Mouse (Mus musculus): Measurements from ENCODE around the gene Gpn2. TPM values are rescaled to one million over a fixed set of nuclear protein-coding genes. Genes with fewer than 3 reads are reported as not detected.

Gene Gpn2
- total RNA-seq, 2 experiments from 2014 or later: 10.7 to 12.1 TPM

DNA sequence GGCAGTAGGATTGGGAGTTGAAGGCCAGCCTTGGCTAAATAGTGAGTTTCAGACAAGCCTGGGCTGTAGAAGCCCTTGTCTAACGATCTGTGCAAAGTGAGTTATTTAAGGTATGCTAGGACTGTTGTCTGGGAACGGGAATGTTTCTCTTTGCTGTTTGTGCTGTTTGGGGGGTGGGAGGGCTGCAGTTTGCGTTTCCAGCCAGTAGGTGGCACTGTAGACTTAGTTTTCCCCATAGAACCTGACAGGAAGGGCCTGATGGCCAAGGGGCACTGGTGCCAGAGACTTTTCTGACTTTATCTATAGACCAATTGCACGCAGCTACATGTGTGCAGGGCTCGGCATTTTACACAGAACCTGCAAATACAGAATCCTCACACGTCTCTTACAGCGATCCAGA is 8.4 kb downstream of the Gpn2 start:
- peak in 1 of 2 experiments; percentile 84 for DNase-seq (ENCODE audit: low spot score in 2 of 2)

DNA sequence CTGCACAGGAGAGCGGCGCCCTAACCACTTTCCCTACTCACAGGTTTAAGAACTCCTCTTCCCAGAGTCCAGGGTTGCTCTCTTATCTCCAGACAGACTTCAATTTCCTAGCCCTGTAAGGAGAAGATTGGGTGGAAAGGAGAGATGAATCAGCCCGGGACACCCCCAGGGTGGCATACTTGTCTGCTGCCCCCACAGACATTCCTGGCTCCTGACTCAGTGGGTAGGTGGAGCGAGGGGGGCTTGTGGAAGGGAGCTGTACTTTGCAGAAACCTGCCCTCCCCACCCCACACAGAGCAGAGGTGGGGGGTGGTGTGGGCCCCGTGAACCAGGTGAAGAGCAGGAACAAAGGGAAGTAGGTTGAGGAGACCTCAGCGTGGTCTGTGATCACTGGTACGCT is 11.4 kb downstream of the Gpn2 start:
- DNase-seq (ENCODE audit: low spot score in 2 of 2): no peak

DNA sequence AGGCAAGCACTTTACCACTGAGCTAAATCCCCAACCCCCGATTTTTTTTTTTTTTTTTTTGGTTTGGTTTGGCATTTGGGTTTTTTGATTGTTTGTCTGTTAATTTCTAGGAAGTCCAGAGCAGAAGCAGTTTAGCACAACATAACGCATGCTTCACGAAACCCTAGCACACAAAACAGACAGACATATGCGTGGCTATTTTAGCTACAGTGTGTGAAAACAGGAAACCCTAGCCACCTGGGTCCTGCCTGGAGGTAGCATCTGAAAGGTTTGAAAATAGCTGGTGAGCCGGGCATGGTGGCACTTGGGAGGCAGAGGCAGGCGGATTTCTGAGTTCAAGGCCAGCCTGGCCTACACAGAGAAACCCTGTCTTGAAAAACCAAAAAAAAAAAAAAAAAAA is 11.9 kb downstream of the Gpn2 start:
- DNase-seq (ENCODE audit: low spot score in 2 of 2): no peak

DNA sequence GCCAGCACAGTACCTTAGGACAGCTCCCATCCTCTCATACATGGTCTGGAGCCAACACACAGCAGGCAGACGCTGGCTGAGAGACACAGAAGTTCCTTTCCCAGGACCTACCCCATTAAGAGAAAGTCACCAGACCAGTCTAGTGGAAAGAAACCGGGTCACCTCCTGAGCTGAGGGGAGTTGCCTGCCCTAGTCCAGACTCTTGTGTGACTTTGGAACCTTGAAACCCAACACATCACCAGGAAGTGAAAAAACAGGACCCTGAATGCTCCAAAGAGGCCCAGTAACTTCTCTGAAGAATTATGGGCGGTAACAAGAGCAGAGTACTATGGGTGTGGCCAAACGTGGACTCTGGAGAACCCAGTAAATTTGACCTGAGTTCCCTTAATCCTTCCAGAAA is 14.5 kb downstream of the Gpn2 start:
- no peak for DNase-seq (ENCODE audit: low spot score in 2 of 2)

DNA sequence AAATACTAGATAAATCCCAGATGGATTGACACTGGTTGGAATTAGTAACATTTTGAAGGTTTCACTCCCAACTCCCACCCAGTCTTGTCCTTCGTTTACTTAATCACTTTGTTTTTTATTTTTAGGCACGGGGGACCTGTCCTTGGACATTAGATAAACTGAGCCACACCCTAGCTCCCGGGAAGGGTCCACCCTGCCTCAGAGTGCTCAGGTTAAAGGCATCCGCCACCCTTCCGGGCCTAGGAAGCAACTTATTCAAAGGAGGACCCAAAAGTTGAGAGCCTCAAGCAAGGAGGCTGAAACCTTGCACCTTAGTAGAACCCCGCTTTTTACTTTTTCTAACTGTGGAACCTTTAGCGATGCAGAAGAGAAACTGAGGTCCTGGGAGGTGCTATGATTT is 15.0 kb downstream of the Gpn2 start:
- no peak for DNase-seq (ENCODE audit: low spot score in 2 of 2)

DNA sequence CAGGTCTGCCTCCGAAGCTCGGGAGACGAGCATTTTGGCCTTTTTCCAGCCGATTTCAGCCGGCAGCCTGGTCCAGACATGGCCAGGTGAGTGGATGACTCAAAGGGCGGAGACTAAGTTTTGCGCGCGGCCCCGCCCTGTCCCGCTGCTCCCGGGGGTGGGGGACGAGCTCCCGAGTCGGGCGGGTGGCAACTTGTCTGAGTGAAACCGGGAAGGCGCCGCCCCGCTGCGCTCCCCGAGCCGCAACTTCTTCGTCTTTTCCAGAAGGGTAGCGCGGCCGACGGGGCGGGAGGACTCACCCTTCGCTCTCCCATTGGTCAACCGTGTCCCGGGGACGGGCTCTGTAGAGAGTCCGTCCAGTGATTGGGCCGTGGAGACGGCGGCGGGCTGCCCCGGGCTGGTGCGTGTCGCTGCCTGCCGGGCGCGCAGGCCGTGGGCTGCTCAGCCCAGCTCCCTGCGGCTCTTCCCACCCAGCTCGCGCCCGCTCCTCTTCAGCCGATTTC is 15.5 kb downstream of the Gpn2 start:
- peak; percentile 53 to 77 for DNase-seq (ENCODE audit: low spot score in 2 of 2)

DNA sequence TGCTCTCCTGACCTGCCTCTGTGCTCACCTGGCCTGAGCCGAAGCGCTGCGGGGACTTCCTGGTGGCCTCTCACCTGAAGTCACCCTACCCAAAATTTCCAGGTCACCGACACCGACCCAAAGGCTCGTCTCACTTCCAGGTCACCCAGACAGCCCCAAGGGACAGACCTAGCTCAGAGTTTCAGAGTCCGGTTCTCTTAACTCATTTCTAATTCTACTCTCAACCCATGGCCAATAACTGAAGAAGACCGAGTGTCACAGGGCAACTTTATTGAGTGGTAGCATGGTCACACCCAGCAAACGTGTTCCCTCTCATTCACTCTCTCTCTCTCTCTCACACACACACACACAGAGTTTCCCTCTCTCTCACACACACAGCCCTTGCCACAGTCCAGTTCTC is 16.1 kb downstream of the Gpn2 start:
- no peak for DNase-seq (ENCODE audit: low spot score in 2 of 2)

DNA sequence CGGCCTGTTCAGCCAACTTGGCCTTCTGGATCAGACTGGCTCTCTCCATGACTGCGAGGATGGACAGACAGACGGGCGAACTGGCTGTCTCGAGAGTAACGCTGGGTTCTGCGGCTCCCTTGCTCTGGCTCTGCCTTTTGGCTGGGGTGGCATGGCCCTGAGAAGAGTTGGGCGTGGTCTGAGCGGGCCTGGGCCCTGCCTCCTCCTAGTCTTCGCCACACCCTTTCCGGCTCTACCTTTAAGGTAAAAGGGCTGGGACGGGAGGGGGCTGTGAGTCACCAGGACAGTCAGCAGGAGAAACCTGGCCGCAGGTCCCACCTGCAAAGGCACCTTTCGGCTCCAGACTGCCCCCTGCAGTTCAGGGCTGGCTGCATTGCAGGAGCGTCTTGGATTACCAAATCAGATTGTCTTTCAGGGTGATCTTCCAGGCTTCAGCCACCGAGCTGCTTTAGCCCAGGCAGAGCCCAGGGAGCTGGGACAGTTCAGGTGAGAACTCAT is 17.6 kb downstream of the Gpn2 start, which contains the start of gene Sfn:
Gene Sfn (minus strand): TSS at position 448 of the 498 bp plus-strand sequence.
- peak in 1 of 2 experiments; percentile 14 for DNase-seq (ENCODE audit: low spot score in 2 of 2)

DNA sequence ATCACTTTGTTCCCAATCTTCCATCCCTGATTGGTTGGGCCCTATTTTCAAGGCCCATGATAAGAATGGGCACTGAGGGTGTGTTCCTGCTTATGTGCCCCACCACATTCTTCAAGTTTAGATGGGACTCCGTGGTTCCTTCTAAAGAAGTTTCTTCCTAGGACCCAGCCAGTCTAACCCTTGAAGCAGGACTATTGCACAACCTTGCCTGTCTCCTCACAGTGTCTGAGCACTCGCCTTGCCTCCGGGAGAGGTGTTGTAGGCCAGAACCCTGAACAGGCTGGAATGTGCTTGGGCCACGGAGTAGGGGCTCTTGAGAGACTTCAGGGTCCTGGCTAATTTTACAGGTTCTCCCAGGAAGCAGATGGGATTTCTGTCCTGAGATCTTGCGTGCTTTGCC is 18.9 kb downstream of the Gpn2 start:
- DNase-seq (ENCODE audit: low spot score in 2 of 2): no peak

DNA sequence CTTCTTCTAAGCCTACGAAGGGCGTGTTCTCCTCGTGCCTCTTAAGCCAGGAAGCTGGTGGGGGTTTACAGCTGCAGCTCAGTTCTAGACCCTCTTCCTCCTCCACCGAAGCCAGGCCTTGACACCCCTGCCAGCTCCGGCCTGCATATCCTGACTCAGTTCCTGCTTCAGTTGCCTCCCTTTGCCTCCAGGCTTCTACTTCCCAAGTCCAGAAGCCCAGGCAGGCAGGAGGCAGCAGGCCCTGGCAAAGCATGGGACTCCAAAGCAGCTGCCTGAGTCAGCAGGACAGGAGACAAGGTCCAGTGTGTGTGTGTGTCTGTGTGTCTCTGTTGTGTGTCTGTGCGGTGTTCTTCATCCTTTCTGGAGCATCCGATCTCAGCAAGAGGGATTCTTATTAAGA is 20.0 kb downstream of the Gpn2 start:
- DNase-seq (ENCODE audit: low spot score in 2 of 2): no peak

DNA sequence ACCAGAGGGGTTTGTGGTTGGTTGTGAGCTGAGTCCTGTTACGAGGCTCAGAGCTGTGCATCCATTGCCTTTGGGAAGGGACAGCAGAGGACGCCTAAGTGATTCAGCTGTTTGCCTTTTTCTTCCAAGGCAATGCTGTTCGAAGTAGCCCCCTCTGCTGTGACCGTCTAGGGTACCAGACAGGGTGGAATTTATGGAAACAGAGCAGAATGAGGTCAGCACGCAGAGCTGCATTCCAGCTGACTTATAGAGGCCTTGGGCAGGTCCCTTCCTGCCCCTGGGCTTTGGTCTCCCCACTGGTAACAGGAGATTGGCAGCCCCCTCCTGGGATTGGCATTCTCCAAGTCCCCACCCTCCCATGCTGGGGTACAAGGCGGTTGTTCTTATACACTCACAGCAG is 20.7 kb downstream of the Gpn2 start:
- no peak for DNase-seq (ENCODE audit: low spot score in 2 of 2)

DNA sequence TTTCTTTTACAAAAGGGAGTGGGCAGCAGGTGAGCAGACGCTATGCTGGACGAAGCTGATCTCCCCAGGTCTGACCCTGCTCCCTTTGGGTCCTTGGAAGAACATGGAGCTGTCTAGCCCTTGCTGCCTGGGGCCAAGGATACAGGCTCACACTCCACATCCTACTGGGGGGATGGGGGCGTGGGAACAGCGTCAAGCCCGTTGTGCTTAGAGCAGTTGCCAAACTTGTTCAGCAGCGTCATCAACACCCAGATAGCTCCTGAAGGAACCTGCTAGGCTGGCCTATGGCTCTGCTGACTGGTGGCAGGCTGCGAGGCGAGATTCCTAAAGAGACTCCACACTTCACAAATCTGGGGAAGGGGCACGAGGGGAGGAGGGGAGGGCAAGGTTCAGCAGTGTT is 21.2 kb downstream of the Gpn2 start:
- DNase-seq (ENCODE audit: low spot score in 2 of 2): no peak

DNA sequence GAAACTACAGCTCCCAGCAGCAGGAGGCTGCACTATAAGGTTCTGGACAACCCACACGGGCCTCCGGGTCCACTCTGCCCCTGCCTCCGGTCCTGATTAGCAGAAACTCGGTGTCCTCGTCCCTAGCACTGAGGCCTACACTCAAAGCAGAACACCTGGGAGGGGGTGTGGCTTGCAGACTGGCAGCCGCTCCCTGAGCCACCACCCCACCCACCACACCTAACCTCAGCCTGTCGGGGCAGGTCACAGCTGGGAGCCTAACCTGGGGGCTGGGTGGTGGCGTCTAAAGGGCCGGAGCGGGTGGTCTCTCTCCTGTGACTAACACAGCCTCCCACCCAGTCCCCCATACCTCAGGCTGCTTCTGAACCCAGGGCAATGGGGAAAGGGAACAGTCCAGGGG is 23.1 kb downstream of the Gpn2 start:
- DNase-seq (ENCODE audit: low spot score in 2 of 2): no peak

DNA sequence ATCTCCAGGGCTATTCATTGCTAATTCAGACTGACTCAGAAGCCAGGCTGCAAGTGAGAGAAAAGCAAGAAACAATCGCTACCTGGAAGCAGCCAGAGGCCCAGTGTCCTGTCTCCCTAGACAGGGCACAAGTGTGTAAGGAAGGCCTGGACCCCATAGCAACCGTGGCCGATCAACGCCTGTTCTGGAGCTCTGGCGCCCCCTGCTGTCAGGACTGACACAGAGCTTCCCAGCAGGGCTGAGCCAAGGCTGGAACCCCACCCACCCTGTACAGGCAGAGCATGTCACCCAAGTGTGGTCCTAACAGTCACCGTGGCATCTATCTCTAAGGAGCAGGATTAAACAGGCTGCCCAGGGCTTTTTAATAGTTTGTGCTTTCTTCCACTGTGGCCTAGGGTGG is 25.6 kb downstream of the Gpn2 start:
- DNase-seq (ENCODE audit: low spot score in 2 of 2): peak in 1 of 2 experiments; percentile 72

DNA sequence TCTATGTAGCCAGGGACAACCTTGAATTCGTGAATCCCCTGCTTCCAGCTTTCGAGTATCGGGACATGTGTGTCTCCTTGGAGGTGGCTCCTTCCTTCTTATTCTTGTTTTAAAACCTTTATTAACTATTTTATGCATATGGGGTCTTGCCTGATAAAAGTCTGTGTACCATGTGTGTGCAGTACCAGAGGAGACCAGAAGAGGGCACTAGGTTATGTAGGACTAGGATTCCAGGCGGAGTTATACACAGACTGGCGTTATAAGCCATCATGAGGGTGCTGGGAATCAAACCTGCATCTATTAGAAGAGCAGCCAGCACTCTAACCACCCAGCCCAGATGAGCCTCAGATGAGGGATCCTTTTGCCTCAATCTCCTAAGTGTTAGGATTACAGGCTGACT is 27.7 kb downstream of the Gpn2 start:
- DNase-seq (ENCODE audit: low spot score in 2 of 2): no peak

DNA sequence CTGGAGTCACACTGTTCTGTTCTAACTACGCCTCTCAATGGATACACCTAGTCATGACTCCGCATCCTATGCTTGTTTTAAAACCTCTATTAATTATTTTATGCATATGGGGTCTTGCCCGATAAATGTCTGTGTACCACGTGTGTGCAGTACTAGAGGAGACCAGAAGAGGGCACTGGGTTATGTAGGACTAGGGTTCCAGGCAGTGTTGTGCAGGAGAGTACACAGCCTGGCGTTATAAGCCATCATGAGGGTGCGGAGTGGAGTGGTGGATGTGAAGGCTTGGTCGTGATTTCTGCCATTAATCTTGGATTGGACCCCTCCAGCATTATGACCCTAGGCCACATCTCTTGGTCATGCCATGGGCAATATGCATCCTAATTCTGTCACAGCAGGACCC is 28.3 kb downstream of the Gpn2 start:
- no peak for DNase-seq (ENCODE audit: low spot score in 2 of 2)

DNA sequence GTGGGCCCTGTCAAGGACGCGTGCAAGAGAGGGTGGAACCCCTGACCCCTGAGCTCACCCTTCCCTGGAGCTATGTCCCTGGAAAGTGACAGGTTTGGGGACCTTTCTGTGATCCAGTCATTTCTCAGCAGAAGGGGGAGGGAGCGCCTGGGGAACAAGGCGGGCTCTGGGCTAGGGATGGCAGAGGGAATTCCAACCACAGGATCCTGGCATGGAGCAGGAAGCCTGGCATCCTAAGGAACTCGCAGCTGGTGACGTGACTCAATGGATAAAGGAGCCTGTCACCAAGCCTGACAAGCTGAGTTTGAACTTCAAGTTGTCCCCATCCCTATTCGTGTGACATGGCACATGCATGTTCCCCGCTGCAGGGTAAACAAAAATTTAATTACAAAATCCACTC is 28.9 kb downstream of the Gpn2 start:
- DNase-seq (ENCODE audit: low spot score in 2 of 2): no peak

DNA sequence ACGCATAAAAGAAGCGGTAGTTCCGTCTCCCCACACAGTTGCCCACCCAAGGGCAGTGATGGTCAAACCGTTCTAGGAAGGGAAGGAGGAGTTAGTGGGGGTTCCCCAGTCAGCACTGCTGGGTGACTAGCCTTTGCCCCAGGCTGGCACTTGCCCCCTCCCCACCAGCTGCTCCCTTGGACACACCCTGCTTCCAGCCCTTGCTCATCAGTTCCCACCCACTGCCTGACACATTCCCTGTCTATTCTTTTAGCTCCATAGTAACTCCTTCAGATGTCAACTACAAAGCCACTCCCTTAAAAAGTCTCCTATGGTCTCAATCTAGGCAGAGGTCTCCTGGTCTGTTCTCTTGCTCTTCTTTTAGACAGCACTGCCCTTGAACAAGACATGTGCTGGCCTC is 29.7 kb downstream of the Gpn2 start:
- no peak for DNase-seq (ENCODE audit: low spot score in 2 of 2)

DNA sequence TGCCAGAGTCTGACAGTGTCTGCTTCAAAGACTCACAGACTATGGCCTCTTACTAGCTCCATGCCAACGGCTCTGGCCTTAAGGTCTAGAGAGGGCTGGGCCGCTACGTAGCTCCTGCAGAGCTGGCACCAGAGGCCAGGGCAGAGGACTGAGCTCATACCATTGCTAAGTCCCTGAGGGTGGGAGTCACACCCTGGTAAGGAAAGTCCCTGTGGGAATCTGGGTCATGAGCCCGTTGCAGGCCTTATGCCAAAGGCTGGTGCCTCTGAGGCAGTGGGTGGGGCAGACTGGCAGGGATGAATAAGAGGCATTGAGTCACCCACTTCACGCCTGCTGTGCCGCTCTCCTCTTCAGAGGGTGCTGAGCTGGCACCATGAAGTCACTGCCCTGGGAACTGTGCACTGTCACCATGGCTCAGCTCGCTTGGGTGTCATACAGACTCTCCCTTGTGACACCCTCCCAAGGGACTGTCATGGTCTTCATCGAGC is 30.2 kb downstream of the Gpn2 start:
- DNase-seq (ENCODE audit: low spot score in 2 of 2): peak; percentile 53 to 76

DNA sequence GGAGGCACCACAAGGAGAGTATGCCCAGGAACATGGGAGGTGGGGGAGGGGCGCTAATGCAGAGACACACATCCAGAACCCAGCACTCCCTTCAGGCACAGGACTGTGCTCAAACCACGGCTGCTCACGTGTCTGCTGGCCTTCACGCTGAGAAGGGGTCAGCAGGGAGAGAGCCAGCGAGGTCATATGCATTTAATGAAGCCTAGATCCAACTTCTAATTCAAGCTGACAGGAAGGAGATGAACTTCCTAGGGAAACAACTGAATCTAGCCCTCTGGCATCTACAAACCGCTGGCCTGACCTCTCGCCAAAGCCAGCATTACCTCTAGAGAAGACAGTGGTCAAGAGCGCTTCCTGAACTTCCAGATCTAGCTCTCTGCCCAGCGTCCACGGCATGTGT is 31.3 kb downstream of the Gpn2 start:
- no peak for DNase-seq (ENCODE audit: low spot score in 2 of 2)

DNA sequence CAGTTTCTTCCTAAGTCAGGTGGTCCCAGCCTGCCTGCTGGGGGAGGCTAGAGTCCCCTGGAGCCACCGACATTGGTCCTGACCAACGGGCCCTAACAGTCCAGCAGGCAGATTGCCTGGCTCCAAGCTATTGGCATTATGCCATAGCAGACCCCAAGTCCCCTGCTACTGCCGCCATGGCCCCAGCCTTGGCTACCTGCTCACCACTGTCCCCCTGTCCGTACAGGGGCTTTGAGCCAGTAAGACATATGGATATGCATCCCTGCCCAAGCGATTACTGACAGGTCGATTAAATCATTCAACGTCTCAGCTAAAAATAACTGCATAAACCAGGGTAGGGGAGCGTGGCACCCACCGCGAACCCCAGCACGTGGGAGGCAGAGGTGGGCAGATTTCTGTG is 33.8 kb downstream of the Gpn2 start:
- DNase-seq (ENCODE audit: low spot score in 2 of 2): no peak

DNA sequence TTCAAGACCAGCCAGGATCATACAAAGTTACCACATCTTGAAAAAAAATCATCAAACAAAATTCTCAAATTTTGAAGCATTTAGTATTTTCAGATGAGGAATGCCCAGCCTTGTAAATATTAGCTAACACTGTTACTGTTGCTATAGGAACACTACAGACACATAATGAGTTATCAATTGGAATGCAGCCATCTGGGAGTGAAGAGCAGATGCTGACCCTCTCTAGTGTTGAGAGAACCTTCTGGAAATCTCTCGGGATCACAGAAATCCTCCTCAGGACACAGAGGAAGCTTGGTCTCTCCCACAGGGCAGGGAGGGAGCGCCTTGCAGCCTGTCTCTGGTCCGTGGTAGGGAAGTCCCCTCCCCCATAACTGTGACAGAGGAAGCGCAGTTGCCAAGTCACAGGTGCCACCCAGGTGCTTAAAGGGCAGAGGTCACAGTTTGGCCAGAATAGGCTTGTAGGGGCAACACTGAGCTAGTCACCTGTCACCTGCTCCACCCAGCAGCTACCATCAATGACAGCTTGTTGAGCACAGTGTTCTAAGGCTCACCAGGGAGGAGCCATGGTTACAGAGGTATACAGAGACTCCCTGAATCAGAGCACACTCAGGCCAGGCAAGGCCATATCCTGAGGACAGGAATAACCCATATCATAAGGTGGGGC is 35.4 kb downstream of the Gpn2 start:
- DNase-seq (ENCODE audit: low spot score in 2 of 2): peak in 1 of 2 experiments; percentile 43

DNA sequence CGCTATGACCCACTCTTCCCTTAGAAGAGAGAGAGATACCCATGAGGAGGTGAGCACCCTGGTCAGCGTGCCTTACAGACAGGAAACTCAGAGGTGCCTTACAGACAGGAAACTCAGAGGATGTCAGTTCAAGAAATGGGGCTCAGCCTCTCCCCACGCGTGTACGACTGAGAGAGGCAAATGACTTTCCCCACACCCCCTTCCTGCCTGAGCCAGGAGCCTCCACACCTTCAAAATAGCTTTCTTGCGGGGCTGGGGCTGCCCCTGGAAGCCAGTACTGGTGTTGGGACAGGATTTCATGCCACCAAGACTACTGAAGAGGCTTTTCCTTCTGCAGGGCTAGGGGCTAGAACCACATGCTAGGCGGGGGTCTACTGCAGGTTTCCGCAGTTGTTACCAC is 36.5 kb downstream of the Gpn2 start:
- DNase-seq (ENCODE audit: low spot score in 2 of 2): no peak

Measured in layer of hippocampus, adult 18-20 months (tissue).